Mouse (Mus musculus): ENCODE measurements at regions not wholly inside any gene's neighbourhood (a gene's known extent, or its start where the extent isn't known, plus 50 kb on each side); places are given as distances from the start of the nearest gene placed in this dataset.
A peak's percentile ranks its signal among the peaks of the same experiment; 100 is the strongest.
"Not testable (repeated sequence)": the region's sequence is repeated elsewhere in the genome, so short reads cannot be mapped to it uniquely, and the experiment has no call there.

DNA sequence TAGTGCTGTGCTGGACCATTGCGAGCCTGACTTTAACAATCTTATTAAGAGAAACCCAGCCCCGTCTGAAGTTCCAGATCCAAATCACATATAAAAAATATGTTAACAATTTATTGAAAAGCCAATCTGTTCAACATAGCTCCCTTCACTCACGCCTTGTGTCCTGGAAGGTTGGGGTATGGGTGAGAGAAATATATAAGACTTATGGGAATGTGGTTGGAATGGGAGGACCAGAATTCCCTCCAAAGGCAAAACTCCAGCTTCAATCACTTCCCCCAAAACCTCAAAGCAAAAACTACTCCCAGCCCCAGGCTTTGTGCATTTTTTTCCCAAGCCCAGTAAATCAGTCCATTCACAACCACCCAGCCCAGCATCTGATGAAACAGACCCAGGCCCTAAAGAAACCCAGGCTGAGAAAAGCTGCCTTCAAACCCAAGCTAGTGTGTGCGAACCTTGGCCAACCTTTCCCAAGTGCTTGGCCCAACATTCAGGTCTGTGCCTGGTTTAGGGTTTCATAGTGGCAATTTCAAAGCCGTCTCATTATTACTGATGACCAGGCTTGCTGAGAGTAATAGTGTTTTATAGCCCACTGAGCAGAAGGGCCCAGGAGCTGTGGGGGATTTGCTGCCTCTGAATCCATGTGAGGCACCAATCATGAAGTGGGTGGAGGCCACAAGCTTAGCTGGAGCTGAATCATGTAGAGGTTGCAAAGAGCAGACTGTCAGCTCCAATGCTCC is 517.0 kb downstream of the Bnc2 start:
- H3K9me3 ChIP-seq: no peaks in the 10 kb centered on the region
- no peaks in the 10 kb centered on the region for H3K4me1 ChIP-seq
- H3K4me2 ChIP-seq: no peak overlapping the region
- ATAC-seq (replicated peaks): no peak
- no peaks in the 10 kb centered on the region for H3K36me3 ChIP-seq (replicated peaks)
- 0 out of 2 replicates have a peak, but pooled peaks cover 5% of the 10 kb centered on the region for H3K27me3 ChIP-seq (replicated peaks)
- H3K4me3 ChIP-seq: no peak overlapping the region
- no peak overlapping the region for H3K9ac ChIP-seq
- 92% methylated on average over 5 of the region's 5 CpGs for WGBS
- H3K27ac ChIP-seq: no peak overlapping the region

- H3K9me3 ChIP-seq: no peaks in the 10 kb centered on the region
- H3K4me1 ChIP-seq: no peaks in the 10 kb centered on the region
- H3K9ac ChIP-seq: no peak overlapping the region
- no peak overlapping the region for H3K27ac ChIP-seq
- ATAC-seq (replicated peaks): no peak
- H3K4me3 ChIP-seq: no peak overlapping the region
- no peaks in the 10 kb centered on the region for H3K36me3 ChIP-seq (replicated peaks)
- peaks cover 13% of the 10 kb centered on the region; the same call in 1 of the 2 replicates for H3K27me3 ChIP-seq (replicated peaks)
- WGBS: 95% methylated on average over 6 of the region's 6 CpGs
- H3K4me2 ChIP-seq: no peak overlapping the region
These were observed 511.7 kb downstream of the Bnc2 start for GRCm38 (mm10) chr4:84163362-84163761.

GRCm38 (mm10) chr4:84165256-84165655 is 509.8 kb downstream of the Bnc2 start:
- Histone ChIP-seq H3K4me3 (no peak overlapping the region), H3K9ac (no peak overlapping the region), H3K4me1 (no peaks in the 10 kb centered on the region), H3K36me3 (replicated peaks) (no peaks in the 10 kb centered on the region), H3K27me3 (replicated peaks) (peaks cover 14% of the 10 kb centered on the region; the same call in 1 of the 2 replicates), H3K27ac (no peak overlapping the region), H3K4me2 (no peak overlapping the region), H3K9me3 (no peaks in the 10 kb centered on the region)
- WGBS: 84% methylated on average over 3 of the region's 3 CpGs
- ATAC-seq (replicated peaks): no peak

DNA sequence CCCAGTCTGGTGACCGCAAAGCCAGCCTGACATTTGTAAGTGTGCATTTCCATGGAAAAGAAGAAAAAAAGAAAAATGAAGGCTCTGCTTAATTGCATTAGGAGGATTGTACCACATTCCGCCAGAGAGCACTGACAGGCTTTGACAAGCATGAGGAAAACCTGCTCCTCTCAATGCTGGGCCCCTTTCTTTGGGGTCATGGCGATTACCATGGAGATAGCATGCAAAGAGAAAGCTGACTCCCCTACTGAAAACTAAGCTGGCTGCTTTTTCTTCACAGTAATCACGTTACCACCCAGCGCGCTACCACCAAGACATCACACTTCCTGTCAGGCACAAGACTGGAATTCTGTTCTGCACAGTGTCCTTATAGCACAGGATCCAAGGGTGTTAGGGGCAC is 502.2 kb downstream of the Bnc2 start:
- peak; percentile 80 for ATAC-seq (replicated peaks)
- Histone ChIP-seq H3K9me3 (no peaks in the 10 kb centered on the region), H3K27me3 (replicated peaks) (peaks cover 21% of the 10 kb centered on the region; the same call in 1 of the 2 replicates), H3K4me2 (0 out of 2 replicates have a peak overlapping the region, but pooled peaks have one; percentile 0), H3K4me1 (peaks cover 9% of the 10 kb centered on the region), H3K4me3 (no peak overlapping the region), H3K36me3 (replicated peaks) (no peaks in the 10 kb centered on the region), H3K9ac (no peak overlapping the region), H3K27ac (no peak overlapping the region)
- 18% methylated on average over 6 of the region's 6 CpGs for WGBS

DNA sequence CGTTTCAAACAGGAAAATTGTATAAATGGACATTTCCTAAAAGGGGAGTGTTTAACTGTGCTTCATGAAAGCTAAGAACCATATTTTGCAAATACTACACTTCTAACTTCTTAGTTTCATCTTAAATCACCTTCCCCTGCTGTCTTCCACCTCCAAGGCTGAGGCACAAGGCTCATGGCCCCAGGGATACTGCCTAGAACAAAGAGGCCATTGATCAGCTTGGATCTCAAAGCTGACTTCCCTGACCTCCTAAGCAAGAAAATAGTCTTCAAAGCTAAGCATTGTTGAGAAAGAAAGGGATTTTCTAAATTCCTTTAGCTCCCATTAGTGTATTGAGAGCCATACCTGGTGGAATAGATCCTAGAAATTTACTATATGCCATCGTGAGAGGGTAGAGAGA is 501.6 kb downstream of the Bnc2 start:
- no peak overlapping the region for H3K4me2 ChIP-seq
- no peaks in the 10 kb centered on the region for H3K36me3 ChIP-seq (replicated peaks)
- H3K9me3 ChIP-seq: no peaks in the 10 kb centered on the region
- 30% methylated on average over 2 of the region's 2 CpGs for WGBS
- ATAC-seq (replicated peaks): no peak
- no peak overlapping the region for H3K27ac ChIP-seq
- H3K4me1 ChIP-seq: peaks cover 10% of the 10 kb centered on the region
- H3K9ac ChIP-seq: no peak overlapping the region
- peaks cover 21% of the 10 kb centered on the region; the same call in 1 of the 2 replicates for H3K27me3 ChIP-seq (replicated peaks)
- no peak overlapping the region for H3K4me3 ChIP-seq

GRCm38 (mm10) chr4:84176457-84176856 is 498.6 kb downstream of the Bnc2 start:
- WGBS: 94% methylated on average over 6 of the region's 6 CpGs
- H3K4me1 ChIP-seq; H3K4me3 ChIP-seq; H3K4me2 ChIP-seq; H3K9ac ChIP-seq; H3K9me3 ChIP-seq; ATAC-seq (replicated peaks); H3K36me3 ChIP-seq (replicated peaks); H3K27ac ChIP-seq: not testable (repeated sequence)
- H3K27me3 ChIP-seq (replicated peaks): peaks cover 18% of the 10 kb centered on the region; the same call in 1 of the 2 replicates

GRCm38 (mm10) chr4:84177827-84178226 is 497.2 kb downstream of the Bnc2 start:
- Histone ChIP-seq H3K4me2 (no peak overlapping the region), H3K4me3 (no peak overlapping the region), H3K9ac (no peak overlapping the region), H3K9me3 (no peaks in the 10 kb centered on the region), H3K27me3 (replicated peaks) (peaks cover 14% of the 10 kb centered on the region; the same call in 1 of the 2 replicates), H3K27ac (no peak overlapping the region), H3K36me3 (replicated peaks) (no peaks in the 10 kb centered on the region), H3K4me1 (peaks cover 7% of the 10 kb centered on the region)
- WGBS: 12% methylated on average over 3 of the region's 3 CpGs
- ATAC-seq (replicated peaks): no peak

- Histone ChIP-seq H3K36me3 (replicated peaks) (no peaks in the 10 kb centered on the region), H3K4me2 (no peak overlapping the region), H3K4me1 (no peaks in the 10 kb centered on the region), H3K9ac (no peak overlapping the region), H3K27ac (no peak overlapping the region), H3K4me3 (no peak overlapping the region), H3K27me3 (replicated peaks) (no peaks in the 10 kb centered on the region), H3K9me3 (no peaks in the 10 kb centered on the region)
- ATAC-seq (replicated peaks): no peak
- WGBS: 90% methylated on average over 4 of the region's 4 CpGs
These were observed 490.6 kb downstream of the Bnc2 start for GRCm38 (mm10) chr4:84184436-84184835.

DNA sequence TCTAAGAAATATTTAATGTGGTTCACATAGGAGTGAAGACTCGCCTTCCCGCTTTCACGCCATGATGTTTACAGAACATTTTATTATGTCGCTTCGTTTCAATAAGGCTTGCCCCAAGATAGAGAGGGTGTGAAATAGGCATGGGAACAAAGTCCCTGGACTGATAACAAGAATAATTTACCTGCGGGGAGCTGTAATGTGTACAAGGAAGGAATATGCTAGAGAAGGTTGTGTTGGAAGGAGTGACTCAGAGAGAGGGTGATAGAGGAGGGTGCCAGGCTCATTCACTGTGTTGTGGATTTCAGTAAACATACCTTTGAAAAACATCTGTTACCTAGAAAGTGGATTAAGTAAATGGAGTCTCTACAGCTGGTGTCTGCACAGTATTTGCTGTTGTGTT is 490.2 kb downstream of the Bnc2 start:
- Histone ChIP-seq H3K4me2 (no peak overlapping the region), H3K4me3 (no peak overlapping the region), H3K9ac (no peak overlapping the region), H3K4me1 (no peaks in the 10 kb centered on the region), H3K27me3 (replicated peaks) (no peaks in the 10 kb centered on the region), H3K36me3 (replicated peaks) (no peaks in the 10 kb centered on the region), H3K27ac (no peak overlapping the region), H3K9me3 (no peaks in the 10 kb centered on the region)
- ATAC-seq (replicated peaks): no peak
- 91% methylated on average over 6 of the region's 6 CpGs for WGBS

- no peak overlapping the region for H3K4me3 ChIP-seq
- no peaks in the 10 kb centered on the region for H3K36me3 ChIP-seq (replicated peaks)
- H3K4me1 ChIP-seq: no peaks in the 10 kb centered on the region
- no peak overlapping the region for H3K4me2 ChIP-seq
- no peaks in the 10 kb centered on the region; the same call in 1 of the 2 replicates for H3K27me3 ChIP-seq (replicated peaks)
- ATAC-seq (replicated peaks): no peak
- H3K9ac ChIP-seq: no peak overlapping the region
- WGBS: 77% methylated on average over 12 of the region's 12 CpGs
- no peaks in the 10 kb centered on the region for H3K9me3 ChIP-seq
- H3K27ac ChIP-seq: no peak overlapping the region
These were observed 485.8 kb downstream of the Bnc2 start for GRCm38 (mm10) chr4:84189315-84189714.

GRCm38 (mm10) chr4:84191303-84191702 is 483.8 kb downstream of the Bnc2 start:
- Histone ChIP-seq H3K9me3 (no peaks in the 10 kb centered on the region), H3K4me3 (no peak overlapping the region), H3K27ac (no peak overlapping the region), H3K36me3 (replicated peaks) (no peaks in the 10 kb centered on the region), H3K27me3 (replicated peaks) (no peaks in the 10 kb centered on the region; the same call in 1 of the 2 replicates), H3K4me2 (no peak overlapping the region), H3K9ac (no peak overlapping the region), H3K4me1 (no peaks in the 10 kb centered on the region)
- no peak for ATAC-seq (replicated peaks)
- WGBS: 92% methylated on average over 2 of the region's 2 CpGs

DNA sequence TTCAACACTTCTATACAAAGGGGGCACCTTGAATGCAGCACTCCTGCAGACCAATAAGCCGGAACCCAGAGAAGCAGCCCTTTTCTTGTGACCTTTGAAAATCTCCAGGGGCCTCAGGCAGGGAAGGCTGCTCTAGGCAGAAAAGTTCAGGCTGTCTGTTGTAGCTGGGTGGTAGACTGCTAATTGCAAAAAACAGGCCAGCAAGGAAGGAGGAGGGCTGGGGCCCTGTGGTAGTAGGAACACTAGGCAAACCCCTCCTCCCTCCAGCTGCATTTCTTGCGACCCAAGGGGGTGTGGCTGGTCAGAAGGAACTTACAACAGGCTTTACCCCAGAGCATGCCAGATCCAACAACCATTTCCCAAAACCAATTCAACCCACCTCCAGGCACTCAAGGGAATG is 482.8 kb downstream of the Bnc2 start:
- H3K9me3 ChIP-seq: no peaks in the 10 kb centered on the region
- no peaks in the 10 kb centered on the region; the same call in 1 of the 2 replicates for H3K27me3 ChIP-seq (replicated peaks)
- H3K27ac ChIP-seq: no peak overlapping the region
- H3K4me2 ChIP-seq: no peak overlapping the region
- whole genome bisulfite sequencing: 68% methylated on average over 2 of the region's 2 CpGs
- H3K4me1 ChIP-seq: no peaks in the 10 kb centered on the region
- H3K36me3 ChIP-seq (replicated peaks): no peaks in the 10 kb centered on the region
- no peak for ATAC-seq (replicated peaks)
- no peak overlapping the region for H3K9ac ChIP-seq
- H3K4me3 ChIP-seq: no peak overlapping the region

DNA sequence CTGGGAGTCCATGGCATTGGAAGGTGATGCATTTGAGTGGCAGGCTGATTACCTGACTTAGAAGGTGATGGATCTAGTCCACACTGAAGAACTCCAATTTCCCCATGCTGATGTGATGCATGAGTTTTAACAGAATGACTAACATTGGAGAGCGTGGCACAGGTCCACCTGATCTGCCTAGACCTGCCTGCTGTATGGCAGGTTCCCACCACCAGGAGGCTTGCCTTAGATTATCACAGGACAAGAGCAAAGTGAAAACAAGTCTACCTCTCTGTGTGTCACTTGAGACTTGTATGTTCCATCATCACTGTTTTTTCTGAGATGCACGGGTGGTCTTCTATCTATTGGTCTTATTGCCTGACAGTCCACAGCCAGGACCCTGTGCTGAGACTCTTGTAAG is 478.3 kb downstream of the Bnc2 start:
- no peak overlapping the region for H3K9ac ChIP-seq
- H3K4me1 ChIP-seq: no peaks in the 10 kb centered on the region
- no peaks in the 10 kb centered on the region for H3K9me3 ChIP-seq
- H3K27me3 ChIP-seq (replicated peaks): no peaks in the 10 kb centered on the region
- H3K27ac ChIP-seq: no peak overlapping the region
- H3K4me3 ChIP-seq: no peak overlapping the region
- no peak overlapping the region for H3K4me2 ChIP-seq
- no peaks in the 10 kb centered on the region for H3K36me3 ChIP-seq (replicated peaks)
- ATAC-seq (replicated peaks): no peak
- 91% methylated on average over 2 of the region's 2 CpGs for WGBS

Measured in midbrain, embryonic 15.5 days (tissue).